Mouse (Mus musculus): ENCODE data around the gene Fgf22.

Fgf22 gene

DNA sequence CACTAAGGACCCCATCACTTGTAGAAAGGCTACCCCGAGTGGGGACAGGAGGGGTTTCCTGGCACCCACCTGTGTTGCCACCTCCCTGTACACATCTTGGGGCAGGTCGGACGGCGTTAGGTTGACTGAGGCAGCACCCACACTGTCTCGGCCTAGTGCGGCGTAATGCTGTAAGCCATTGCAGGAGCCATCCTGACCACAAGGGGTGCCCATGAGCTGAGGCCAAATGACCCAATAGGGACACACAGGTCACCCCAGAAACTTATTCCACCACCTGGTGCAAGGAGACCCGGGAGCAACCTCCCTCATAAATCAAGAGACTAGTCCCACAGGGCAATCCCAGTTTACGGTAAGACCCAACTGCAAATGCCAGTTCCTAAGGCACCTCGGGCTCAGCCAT, 16.6 kb upstream of the Fgf22 start:
- TF ChIP-seq NANOG (IDR thresholded peaks at IDR 0.05; ENCODE audit: borderline replicate concordance, low read length) = no peak
- TF ChIP-seq POU5F1 (IDR thresholded peaks at IDR 0.05; ENCODE audit: borderline replicate concordance, low read length) = no peak
- no peak; the same call in 1 of the 2 replicates for TF ChIP-seq CTCF (conservative IDR thresholded peaks at IDR 0.05; ENCODE audit: low read length)

DNA sequence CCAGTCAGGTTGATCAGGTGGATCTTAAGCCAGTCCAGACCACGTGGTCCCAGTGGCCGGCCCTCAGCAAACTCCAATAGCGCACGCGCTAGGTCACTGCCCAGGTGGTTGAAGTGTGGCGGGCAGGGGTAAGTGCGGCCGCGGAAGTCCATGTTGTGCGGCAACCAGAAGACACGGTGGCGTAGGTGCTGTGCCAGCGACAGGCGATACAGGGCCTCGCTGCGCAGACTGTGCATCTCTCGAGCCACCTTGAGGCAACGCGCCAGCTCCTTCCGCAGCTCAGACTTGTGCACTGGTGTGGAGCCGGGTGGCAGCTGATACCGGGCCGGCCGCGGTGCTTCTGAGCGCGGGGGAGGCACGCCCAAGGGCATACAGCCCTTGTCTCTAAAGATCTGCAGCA, 15.6 kb upstream of the Fgf22 start:
- Histone ChIP-seq H3K9me3 (ENCODE audit: low read length) (peaks cover 72% of the 10 kb centered on the region), H3K27me3 (ENCODE audit: insufficient read depth, low read length) (no peaks in the 10 kb centered on the region; the same call in none of the 2 replicates), H3K36me3 (ENCODE audit: insufficient read depth, low read length) (peaks cover 88% of the 10 kb centered on the region), H3K4me1 (replicated peaks; ENCODE audit: low read depth, low read length) (peaks cover 22% of the 10 kb centered on the region), H3K4me3 (replicated peaks; ENCODE audit: low read length) (0 out of 2 replicates have a peak overlapping the region, but pooled peaks have one; percentile 48)
- TF ChIP-seq POU5F1 (IDR thresholded peaks at IDR 0.05; ENCODE audit: borderline replicate concordance, low read length) = peak; percentile 41
- no peak for TF ChIP-seq NANOG (IDR thresholded peaks at IDR 0.05; ENCODE audit: borderline replicate concordance, low read length)
- no peak for TF ChIP-seq CTCF (conservative IDR thresholded peaks at IDR 0.05; ENCODE audit: low read length)

More for the DNA sequence above, 16.6 kb upstream of the Fgf22 start:
- Histone ChIP-seq H3K36me3 (ENCODE audit: insufficient read depth, low read length) (peaks cover 86% of the 10 kb centered on the region), H3K9me3 (ENCODE audit: low read length) (peaks cover 71% of the 10 kb centered on the region), H3K4me3 (replicated peaks; ENCODE audit: low read length) (peak overlapping the region; percentile 48), H3K4me1 (replicated peaks; ENCODE audit: low read depth, low read length) (peaks cover 16% of the 10 kb centered on the region), H3K27me3 (ENCODE audit: insufficient read depth, low read length) (no peaks in the 10 kb centered on the region; the same call in none of the 2 replicates)

DNA sequence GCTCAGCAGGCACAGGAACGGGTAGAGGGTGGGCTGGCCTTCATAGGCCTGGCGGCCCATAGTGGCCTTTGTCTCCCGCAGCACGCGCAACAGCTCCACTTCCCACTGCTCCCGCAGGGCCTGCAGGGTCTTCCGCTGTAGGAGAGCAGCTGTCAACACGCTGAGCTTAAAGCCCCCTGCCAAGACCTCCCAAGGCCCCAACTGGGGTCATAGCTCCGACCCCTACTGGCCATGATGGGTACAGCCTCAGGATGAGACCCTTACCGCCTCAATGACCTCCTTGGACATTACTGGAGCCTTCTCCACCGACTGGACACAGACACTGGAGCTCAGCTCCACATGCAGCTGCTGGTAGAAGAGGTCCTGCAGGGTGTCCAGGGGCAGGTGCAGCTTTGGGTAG, 14.0 kb upstream of the Fgf22 start:
- H3K4me3 ChIP-seq (replicated peaks; ENCODE audit: low read length) = peak overlapping the region; percentile 39
- TF ChIP-seq POU5F1 (IDR thresholded peaks at IDR 0.05; ENCODE audit: borderline replicate concordance, low read length) = no peak
- peak; percentile 29; the same call in 1 of the 2 replicates for TF ChIP-seq CTCF (conservative IDR thresholded peaks at IDR 0.05; ENCODE audit: low read length)
- no peaks in the 10 kb centered on the region for H3K27me3 ChIP-seq (ENCODE audit: insufficient read depth, low read length)
- H3K36me3 ChIP-seq (ENCODE audit: insufficient read depth, low read length) = peaks cover 93% of the 10 kb centered on the region
- peaks cover 25% of the 10 kb centered on the region for H3K4me1 ChIP-seq (replicated peaks; ENCODE audit: low read depth, low read length)
- H3K9me3 ChIP-seq (ENCODE audit: low read length) = peaks cover 72% of the 10 kb centered on the region

DNA sequence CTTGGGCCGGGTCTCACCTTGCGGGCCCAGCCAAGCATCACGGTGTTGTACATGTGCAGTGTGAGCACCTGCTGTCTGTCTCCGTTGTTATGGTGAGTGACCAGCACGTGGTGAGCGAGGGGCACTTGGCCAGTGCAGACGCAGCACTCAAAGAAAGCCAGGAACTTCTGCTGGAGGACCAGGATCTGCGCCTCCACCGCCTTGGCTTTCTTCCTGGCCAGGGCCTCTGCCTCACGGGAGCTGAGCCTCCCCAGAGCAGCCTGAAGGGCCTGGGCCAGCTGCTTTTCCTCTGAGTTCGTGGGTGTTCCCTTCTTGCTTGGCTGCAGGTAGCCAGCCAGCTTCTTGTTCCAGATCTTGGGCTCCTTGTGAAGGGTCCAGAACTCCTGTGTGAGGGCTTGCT, 11.7 kb upstream of the Fgf22 start:
- Histone ChIP-seq H3K9me3 (ENCODE audit: low read length) (peaks cover 51% of the 10 kb centered on the region), H3K27me3 (ENCODE audit: insufficient read depth, low read length) (no peaks in the 10 kb centered on the region), H3K4me3 (replicated peaks; ENCODE audit: low read length) (no peak overlapping the region), H3K36me3 (ENCODE audit: insufficient read depth, low read length) (peaks cover 72% of the 10 kb centered on the region), H3K4me1 (replicated peaks; ENCODE audit: low read depth, low read length) (peaks cover 28% of the 10 kb centered on the region)
- TF ChIP-seq POU5F1 (IDR thresholded peaks at IDR 0.05; ENCODE audit: borderline replicate concordance, low read length) = no peak
- no peak for TF ChIP-seq NANOG (IDR thresholded peaks at IDR 0.05; ENCODE audit: borderline replicate concordance, low read length)
- TF ChIP-seq CTCF (conservative IDR thresholded peaks at IDR 0.05; ENCODE audit: low read length) = no peak

DNA sequence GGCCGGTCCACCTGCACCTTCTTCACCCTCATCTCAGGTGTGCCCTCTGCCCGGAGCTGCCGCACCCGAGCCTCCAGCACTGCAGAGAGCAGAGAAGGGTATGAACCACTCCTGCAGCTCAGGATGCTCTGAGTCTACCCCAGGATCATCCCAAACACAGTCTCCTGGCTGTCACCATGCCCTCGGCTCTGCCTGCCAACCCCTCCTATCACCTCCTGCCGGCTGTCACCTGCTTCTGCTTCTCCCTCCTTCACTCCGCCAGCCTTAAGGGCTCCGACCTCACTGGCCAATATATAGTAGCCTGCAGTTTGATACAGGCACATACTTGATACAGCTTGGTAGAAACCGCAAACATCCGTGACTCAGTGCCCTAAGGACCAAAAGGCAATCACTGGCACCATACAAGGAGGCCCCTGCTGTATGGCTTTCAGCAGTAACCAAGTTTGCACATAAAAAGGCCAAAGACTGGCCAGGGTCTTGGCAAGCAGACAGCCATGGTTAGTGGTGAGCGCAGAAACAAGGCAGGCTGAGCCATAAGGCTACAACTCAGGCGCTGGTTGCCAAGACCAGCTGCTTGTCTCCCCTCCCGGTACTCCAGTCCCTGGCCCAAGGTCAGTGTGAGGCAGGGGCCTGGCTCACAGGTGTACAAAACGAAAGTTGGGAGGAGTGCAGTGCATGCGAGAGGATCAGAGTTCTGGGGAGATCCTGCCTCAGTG, 11.1 kb upstream of the Fgf22 start:
- Histone ChIP-seq H3K4me1 (replicated peaks; ENCODE audit: low read depth, low read length) (peaks cover 33% of the 10 kb centered on the region), H3K4me3 (replicated peaks; ENCODE audit: low read length) (no peak overlapping the region), H3K36me3 (ENCODE audit: insufficient read depth, low read length) (peaks cover 65% of the 10 kb centered on the region), H3K9me3 (ENCODE audit: low read length) (peaks cover 44% of the 10 kb centered on the region), H3K27me3 (ENCODE audit: insufficient read depth, low read length) (no peaks in the 10 kb centered on the region)
- TF ChIP-seq CTCF (conservative IDR thresholded peaks at IDR 0.05; ENCODE audit: low read length) (no peak), POU5F1 (IDR thresholded peaks at IDR 0.05; ENCODE audit: borderline replicate concordance, low read length) (no peak), NANOG (IDR thresholded peaks at IDR 0.05; ENCODE audit: borderline replicate concordance, low read length) (no peak)

DNA sequence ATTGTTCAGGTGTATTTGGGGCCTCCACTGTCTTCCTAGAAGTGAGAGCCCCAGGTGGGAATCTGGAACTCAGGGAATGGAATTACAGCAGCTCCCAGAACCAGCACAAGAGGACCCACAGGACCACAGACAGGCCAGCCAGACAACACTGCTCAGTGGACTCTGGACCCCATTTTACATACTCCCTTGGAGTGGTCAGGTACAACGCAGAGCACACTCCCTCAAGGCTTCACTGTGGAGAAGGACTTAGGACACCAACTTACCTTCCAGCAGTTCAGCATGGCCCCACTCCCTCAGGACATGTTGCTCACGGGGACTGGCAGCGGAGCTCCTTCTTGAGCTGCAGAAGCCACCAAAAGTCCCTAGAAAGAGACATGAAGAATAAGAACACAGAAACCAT, 9.5 kb upstream of the Fgf22 start:
- Histone ChIP-seq H3K4me1 (replicated peaks; ENCODE audit: low read depth, low read length) (peaks cover 44% of the 10 kb centered on the region), H3K36me3 (ENCODE audit: insufficient read depth, low read length) (peaks cover 49% of the 10 kb centered on the region), H3K9me3 (ENCODE audit: low read length) (peaks cover 28% of the 10 kb centered on the region), H3K4me3 (replicated peaks; ENCODE audit: low read length) (peak overlapping the region; percentile 89), H3K27me3 (ENCODE audit: insufficient read depth, low read length) (no peaks in the 10 kb centered on the region)
- no peak for TF ChIP-seq CTCF (conservative IDR thresholded peaks at IDR 0.05; ENCODE audit: low read length)
- TF ChIP-seq NANOG (IDR thresholded peaks at IDR 0.05; ENCODE audit: borderline replicate concordance, low read length) = no peak
- no peak for TF ChIP-seq POU5F1 (IDR thresholded peaks at IDR 0.05; ENCODE audit: borderline replicate concordance, low read length)

DNA sequence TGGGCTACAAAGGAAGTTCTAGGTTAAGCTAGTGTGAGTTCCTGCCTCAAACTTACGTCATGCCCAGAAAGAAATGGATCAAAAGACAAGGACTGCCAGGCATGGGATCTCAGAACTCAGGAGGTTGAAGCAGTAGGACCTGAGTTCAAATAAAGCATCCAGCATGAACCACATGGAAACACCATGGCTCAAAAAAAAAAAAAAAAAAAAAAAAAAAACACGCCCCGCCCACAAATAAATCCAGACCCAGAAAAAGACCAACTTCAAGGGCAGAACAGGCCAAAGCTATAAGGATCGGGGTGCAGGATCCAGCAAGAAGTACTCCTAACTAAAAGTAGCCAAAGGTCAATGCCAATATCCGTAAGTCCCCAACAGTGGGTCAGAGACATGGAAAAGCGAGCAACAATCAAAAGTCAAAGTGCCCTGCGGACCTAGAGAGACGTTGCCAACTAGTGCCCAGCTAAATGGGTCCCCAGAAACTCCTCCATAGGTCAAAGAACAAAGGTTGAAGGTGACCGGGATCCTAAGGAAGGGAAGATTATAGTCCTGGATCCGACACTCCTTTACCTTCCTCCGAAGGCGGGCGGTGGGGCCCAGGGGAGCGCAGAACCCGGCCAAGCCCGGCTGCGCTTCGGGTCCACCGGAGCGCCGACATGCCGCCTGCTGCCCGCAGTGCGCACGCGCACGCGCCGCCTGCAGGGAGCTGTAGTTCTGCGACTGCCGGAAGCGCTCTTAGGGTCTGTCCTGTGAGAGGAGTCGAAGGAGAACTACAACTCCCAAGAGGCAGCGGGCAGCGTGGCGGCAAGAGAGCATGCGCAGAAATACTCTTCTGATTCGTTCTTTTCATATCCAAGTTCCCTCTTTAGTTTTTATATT, 8.7 kb upstream of the Fgf22 start, which contains the start of gene Polrmt:
Gene Polrmt (minus strand): TSS at position 684 of the 876 bp plus-strand sequence.
- peak within 1 kb of the TSS; percentile 89 for H3K4me3 ChIP-seq (replicated peaks; ENCODE audit: low read length)
- peaks cover 42% of the 10 kb centered on the region for H3K36me3 ChIP-seq (ENCODE audit: insufficient read depth, low read length)
- peaks cover 47% of the 10 kb centered on the region for H3K4me1 ChIP-seq (replicated peaks; ENCODE audit: low read depth, low read length)
- peaks cover 21% of the 10 kb centered on the region for H3K9me3 ChIP-seq (ENCODE audit: low read length)
- TF ChIP-seq NANOG (IDR thresholded peaks at IDR 0.05; ENCODE audit: borderline replicate concordance, low read length) = no peak
- TF ChIP-seq POU5F1 (IDR thresholded peaks at IDR 0.05; ENCODE audit: borderline replicate concordance, low read length) = no peak
- no peak for TF ChIP-seq CTCF (conservative IDR thresholded peaks at IDR 0.05; ENCODE audit: low read length)
- no peaks in the 10 kb centered on the region for H3K27me3 ChIP-seq (ENCODE audit: insufficient read depth, low read length)

DNA sequence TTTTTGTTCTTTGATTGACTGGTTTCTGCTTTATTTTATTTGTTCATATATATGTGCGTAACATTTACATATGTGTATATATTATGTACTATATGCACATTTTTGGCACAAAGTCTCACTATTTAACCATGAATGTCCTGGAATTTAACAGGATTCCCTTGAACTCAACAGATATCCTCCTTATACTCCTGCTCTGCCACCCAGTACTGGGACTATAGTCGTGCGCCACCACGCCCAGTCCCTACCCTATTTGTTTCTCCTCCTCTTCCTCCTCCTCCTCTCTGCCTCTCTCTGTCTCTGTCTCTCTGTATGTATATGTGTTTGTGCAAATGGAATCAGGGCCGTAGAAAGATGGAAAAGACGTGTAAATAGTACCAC, 8.1 kb upstream of the Fgf22 start:
- H3K4me1 ChIP-seq (replicated peaks; ENCODE audit: low read depth, low read length) = peaks cover 51% of the 10 kb centered on the region
- H3K36me3 ChIP-seq (ENCODE audit: insufficient read depth, low read length) = peaks cover 36% of the 10 kb centered on the region
- TF ChIP-seq POU5F1 (IDR thresholded peaks at IDR 0.05; ENCODE audit: borderline replicate concordance, low read length) (no peak), CTCF (conservative IDR thresholded peaks at IDR 0.05; ENCODE audit: low read length) (no peak)
- H3K9me3 ChIP-seq (ENCODE audit: low read length) = peaks cover 15% of the 10 kb centered on the region
- no peaks in the 10 kb centered on the region for H3K27me3 ChIP-seq (ENCODE audit: insufficient read depth, low read length)
- peak overlapping the region; percentile 89; the same call in 1 of the 2 replicates for H3K4me3 ChIP-seq (replicated peaks; ENCODE audit: low read length)
